Mouse (Mus musculus): ENCODE results near the gene St7l.

St7l gene

DNA sequence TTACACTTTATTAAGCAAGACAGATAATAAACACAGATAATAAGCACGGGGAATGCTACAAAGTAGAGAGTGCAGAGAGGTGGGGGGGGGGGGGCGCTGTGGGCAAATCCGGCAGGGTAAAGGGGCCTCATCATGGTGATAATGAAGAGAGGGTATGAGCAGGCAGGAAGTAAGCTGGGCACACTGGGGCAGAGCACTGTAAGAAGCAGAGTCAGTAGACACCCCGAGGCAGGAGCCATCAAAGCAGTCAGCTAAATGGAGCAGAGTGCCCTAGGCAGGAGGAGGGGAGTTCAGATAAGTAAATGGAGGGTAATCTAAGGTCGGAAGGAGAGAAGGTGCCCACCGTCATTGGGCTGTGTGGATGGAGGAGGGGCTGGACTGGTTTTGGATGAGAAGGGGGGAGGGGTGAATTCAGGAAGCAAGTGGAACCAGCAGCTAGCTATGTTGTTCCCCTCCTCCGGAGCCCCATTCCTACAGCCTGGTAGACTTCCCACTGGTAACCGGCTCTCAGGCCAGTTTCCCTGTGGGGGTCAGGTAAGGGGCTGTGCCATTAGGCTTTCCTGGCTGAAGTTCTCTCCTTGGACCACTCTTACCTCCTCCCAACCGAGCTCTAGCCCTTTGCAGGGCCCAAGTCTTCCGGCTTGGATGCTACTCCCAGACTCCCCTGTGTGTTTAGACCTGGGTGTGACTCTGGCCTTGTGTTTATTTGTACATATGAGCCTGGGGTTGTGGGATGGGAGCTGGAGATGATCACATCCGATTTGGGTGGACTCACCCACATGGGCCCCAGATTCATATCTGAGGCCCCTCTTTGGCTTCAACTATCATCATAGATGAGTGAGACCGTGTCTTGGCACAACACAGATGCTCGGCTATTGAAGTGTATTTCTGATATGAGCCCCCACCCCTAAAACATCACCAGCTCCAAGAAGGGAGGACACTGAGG lies 99.8 kb downstream of the St7l start:
- no peak for DNase-seq (ENCODE audit: low spot score)

GRCm38 (mm10) chr3:104965070-104965855 lies 101.5 kb downstream of the St7l start:
- no peak for DNase-seq (ENCODE audit: low spot score)

GRCm38 (mm10) chr3:104965991-104966554 lies 102.3 kb downstream of the St7l start:
- DNase-seq (ENCODE audit: low spot score) = no peak

- peak; percentile 84 for DNase-seq (ENCODE audit: low spot score)
Measured at GRCm38 (mm10) chr3:104967548-104968300, 103.9 kb downstream of the St7l start.
